Mouse (Mus musculus) ES-Bruce4 (cell line): ENCODE measurements around the gene Adam23.

ENCODE experiments used
- CTCF ChIP-seq: IDR thresholded peaks from one replicate; pipeline ENCODE4 v1.8.1; 2011; ENCODE audit warnings: low read depth, low read length
- POLR2A ChIP-seq: IDR thresholded peaks from one replicate; pipeline ENCODE4 v1.8.1; 2011; ENCODE audit warnings: low read length; ENCODE audit not compliant: insufficient read depth

GRCm38 (mm10) chr1:63518814-63519213 is 73.1 kb downstream of the Adam23 start:
- TF ChIP-seq CTCF (no peak), POLR2A (no peak)
